Mouse (Mus musculus) common myeloid progenitor, adult 5-6 weeks (primary cell): ENCODE results near the gene Rpgrip1l. TPM values are rescaled to one million over a fixed set of nuclear protein-coding genes. Genes with fewer than 3 reads are reported as not detected.

ENCODE experiments used
- ATAC-seq: replicated peaks from 2 replicates; pipeline ENCODE4 v1.8.0; 2016; ENCODE audit warnings: low read depth, mild to moderate bottlenecking, moderate TSS enrichment, inconsistent platforms; ENCODE audit not compliant: poor library complexity, severe bottlenecking
- total RNA-seq: library from RNA; stranded (forward); fragments of 200-1000, 187-1606 nt; gene quantifications from 2 replicates; pipeline ENCODE4 v1.2.3, GENCODE M21; 2017

Rpgrip1l gene
- total RNA-seq, 1 experiment from 2014 or later, result 15.5 TPM

- ATAC-seq, result no peak
Observed at GRCm38 (mm10) chr8:91218271-91218670, 94.8 kb downstream of the Rpgrip1l start.

DNA sequence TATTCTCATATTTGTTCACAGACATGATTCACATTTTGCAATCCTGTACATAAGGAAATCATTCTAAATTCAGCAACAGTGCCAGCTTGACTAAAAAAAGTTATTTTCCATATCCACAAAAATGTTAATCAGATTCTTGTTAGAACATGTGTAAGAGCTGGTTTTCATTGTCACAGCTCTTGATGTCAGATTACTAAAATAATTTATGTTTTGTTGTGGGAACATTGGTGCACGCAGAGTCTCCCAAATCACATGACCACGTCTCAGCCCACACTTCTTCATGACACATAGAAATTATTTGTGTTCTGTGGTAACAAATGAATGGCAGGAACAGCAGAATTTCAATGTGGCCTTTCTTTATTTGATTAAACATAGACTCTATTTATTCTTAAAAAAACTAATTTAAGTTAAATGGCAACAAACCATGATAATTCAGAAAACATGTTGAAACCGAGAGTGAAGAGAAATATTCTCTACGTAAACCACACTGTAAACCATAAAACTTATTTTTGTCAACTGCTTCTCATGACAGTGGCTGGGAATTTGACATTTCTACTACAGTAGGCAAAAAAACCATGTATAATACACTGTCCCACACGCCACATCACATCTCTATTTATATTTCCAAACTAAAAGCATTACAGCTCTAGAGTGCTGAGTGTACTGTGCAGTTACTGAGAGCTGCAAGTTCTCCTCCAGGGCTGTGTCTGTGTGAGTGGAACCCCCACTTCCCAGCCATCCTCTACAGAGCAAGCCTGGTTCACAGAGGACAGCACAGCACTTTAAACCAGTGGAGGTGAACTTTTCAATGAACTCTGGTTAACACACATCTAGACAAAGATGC lies 95.8 kb downstream of the Rpgrip1l start:
- ATAC-seq, result no peak

DNA sequence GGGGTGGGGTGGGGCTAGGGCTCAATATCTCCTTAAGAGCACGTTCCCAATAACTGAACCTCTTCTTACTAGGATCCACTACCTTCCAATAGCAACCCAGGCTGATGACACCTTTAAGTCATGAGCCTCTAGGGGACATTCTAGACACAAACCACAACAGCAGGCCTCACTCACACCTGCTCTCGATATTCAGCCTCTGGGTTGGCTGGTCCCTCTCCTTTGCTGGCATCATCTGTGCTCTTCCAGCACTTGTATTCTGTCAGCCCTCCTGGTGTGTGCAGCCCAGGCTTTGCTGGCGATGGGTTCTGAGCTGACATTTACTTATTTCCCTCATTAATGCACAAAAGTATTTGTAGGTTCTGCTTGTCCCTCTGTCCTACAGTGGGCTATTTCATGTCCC lies 98.8 kb downstream of the Rpgrip1l start:
- ATAC-seq, result no peak

DNA sequence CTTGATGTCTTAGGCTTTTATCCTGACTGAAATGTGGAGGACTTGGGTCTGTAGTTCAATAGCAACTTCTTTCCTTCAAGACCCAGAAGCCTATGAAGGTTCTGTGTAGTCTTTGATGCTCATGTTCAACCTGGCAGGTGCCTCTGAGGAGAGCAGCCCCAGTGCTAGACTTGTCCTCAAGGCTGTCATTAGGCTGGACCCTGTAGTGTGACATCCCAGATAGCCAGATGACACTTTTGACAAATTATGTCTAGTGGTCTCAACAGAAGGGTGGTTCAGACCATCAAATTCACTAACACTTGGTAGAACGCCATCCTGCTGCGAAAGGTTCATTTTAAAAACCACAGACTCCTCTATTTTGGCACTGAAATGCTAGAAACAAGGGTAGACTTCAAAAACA lies 100.1 kb downstream of the Rpgrip1l start:
- ATAC-seq, result no peak

GRCm38 (mm10) chr8:91209658-91210057 lies 103.4 kb downstream of the Rpgrip1l start:
- no peak for ATAC-seq

DNA sequence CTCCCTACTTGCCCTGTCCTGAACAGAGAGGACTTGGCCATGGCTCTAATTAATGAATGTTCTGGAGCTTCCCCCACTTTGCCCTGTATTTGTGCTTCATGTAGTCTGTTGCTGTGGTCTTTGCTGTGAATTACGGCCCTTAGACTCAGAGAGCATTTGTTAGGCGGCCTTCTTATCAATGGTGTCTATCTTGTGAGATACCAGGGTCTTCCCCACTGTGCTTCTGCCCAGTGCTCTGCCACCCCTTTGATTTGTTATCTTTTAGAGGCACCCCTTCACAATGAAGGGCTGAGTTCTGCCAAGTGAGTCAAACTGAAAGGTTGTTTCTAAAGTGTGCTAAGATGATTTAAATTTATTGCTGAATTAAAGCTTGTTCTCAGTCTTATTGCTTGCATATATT lies 105.4 kb downstream of the Rpgrip1l start:
- no peak for ATAC-seq

- no peak for ATAC-seq
Observed at GRCm38 (mm10) chr8:91205897-91206296, 107.2 kb downstream of the Rpgrip1l start.

- ATAC-seq, result no peak
Observed at GRCm38 (mm10) chr8:91201184-91201583, 111.9 kb downstream of the Rpgrip1l start.

- ATAC-seq, result no peak
Observed at GRCm38 (mm10) chr8:91199876-91200275, 113.2 kb downstream of the Rpgrip1l start, which contains the start of gene Aktip. Gene Aktip, minus strand, starts transcription at chr8:91199976.

DNA sequence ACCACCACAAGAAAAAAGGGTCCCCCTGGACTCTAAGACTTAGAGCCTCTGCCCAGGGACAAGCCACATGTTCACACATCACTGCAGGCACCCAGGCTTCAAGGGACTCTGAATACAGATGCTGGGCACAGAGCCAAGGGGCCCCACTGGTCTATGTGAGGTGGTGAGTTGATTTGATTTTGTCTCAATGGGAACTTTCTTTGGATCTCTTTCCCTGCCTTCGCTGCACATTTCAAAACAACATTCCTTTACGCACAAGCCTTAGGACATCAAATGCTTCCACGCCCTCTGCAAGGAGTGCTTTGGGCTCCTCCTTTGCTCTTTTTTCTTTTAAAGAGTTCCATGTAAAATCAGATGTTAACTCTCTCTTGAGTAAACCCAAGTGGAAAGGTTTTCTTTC lies 115.0 kb downstream of the Rpgrip1l start:
- no peak for ATAC-seq

DNA sequence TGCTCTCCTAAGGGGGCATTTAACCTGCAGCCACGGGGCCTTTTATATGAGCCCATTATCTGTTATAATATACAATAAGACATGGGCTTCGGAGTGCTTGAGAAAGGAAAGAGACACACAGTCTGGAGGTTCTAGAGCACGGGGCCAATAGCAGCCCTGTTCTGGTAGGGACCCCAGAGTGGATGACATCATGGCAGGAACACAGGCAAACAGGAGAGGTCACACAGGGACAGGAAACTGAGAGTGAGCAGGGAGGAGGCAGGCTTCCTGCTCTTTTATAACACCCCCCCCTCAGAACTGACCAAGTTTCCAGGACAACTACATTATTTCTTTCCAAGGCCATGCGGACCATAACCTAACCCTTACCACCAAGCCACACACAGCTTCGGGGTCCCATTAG lies 115.8 kb downstream of the Rpgrip1l start:
- peak; percentile 40; the same call in 1 of the 2 replicates for ATAC-seq

DNA sequence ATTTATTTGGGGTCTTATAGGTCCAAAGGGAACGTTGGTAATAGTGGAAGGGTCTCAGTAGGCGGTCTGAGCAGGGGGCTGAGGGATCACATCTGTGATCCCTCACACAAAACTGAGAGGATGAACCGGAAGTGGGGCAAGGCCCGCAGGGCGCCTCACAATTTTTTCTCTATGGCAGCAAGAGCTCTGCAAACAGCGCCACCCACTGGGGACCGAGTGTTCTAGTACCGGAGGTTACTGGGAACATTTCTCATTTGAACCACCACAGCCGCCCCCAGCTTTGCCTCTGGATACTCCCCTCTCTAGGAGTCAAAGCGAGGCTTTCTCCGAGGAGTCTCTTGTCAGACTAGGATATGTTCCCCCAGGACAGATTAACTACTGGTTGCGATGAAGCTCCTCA lies 116.4 kb downstream of the Rpgrip1l start:
- no peak for ATAC-seq

DNA sequence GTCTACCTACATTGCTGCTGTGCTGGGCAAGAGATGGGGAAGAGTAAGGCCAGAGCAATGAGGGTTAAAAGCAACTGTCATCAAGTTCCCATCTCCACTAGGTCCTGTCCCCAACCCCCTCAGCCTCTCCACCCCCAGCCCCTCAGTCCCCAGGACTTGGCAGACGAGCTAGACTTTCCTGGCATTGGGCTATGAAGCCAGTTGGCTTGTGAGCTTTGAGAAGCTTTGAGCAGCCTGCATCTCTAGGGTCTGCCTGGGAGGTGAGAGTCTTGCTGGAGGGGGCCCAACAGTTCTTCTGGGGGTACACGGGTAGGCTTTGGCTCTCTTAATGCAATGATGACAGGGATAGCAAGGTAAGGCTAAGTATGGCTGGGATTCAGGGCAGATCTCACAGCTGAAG lies 119.0 kb downstream of the Rpgrip1l start:
- ATAC-seq, result no peak

GRCm38 (mm10) chr8:91192941-91193340 lies 120.1 kb downstream of the Rpgrip1l start:
- no peak for ATAC-seq

GRCm38 (mm10) chr8:91190816-91191340 lies 122.2 kb downstream of the Rpgrip1l start:
- ATAC-seq, result peak; percentile 100

GRCm38 (mm10) chr8:91188152-91188551 lies 124.9 kb downstream of the Rpgrip1l start:
- no peak for ATAC-seq

- no peak for ATAC-seq
Observed at GRCm38 (mm10) chr8:91186372-91186771, 126.7 kb downstream of the Rpgrip1l start.

DNA sequence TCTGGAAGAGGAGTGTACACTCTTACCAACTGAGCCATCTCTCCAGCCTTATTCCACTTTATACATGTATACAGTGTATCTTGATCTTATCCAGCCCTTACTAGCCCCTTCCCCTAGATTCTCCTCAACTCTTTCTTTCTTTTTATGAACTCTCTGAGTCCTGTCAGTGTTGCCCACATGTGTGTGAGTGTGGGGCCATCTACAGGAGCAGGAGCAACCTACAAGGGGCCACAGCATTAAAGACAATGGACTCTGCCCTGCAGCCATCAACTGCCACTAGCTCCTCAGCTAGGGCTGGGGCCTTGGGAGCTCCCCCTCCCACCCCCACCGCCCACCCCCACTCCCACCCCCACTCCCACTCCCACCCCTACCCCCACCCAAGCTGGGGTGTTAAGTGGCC lies 135.4 kb downstream of the Rpgrip1l start:
- no peak; the same call in 1 of the 2 replicates for ATAC-seq

DNA sequence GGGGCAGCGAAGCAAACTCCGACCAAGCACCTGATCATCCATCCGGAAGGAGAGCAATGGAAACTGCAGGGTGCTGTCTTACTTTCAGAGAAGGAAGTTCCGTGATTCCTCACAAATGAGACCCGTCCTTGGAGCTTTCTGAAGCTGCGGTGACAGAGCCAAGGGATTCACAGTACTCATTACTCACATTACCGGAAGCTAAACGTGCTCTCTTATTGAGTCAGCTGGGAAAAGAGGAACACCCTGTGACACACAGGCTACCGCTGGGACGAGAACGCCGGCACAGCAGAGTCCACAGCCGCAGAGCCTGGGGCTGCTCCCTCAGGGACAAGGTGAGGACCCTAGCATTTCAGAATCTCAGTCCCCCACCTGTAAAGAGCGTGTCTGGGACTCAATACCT lies 136.9 kb downstream of the Rpgrip1l start:
- peak; percentile 75 for ATAC-seq

DNA sequence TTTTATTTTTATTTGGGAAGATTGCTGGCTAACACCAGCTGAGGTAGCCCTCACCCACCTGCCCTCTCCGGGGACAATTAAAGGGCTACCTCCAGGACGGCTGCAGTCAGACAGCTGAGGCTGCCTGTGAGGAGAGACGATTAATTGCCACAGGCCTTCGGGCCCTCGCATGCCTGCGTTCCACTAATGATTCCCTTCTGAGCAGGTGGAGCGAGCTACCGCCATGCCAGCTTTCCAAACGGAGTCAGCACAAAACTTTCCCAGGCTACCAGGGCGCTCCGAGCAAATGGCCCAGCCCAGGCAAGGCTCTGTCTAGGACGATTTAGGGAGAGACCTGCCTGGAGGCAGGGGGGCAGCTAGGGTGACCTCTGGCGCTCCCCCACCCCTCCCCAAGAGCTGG lies 141.5 kb downstream of the Rpgrip1l start:
- ATAC-seq, result no peak

DNA sequence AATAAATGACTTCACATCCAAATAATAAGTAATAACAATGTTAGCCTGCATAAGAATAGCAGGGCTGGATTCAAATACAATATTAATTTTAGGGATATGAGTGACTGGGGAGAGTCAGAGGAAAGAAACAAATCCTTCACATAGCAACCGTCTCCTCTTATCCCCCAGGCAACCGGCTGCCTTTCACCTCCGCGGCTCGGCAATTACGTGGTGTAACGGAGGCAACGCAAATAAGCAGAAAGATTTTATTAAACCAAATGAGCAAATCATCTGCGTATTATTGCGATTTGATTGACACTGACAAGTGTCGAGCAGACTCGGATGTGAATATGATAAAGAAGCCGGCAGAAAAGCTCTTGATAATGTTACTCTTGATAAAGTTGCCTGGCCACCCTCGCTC lies 142.1 kb downstream of the Rpgrip1l start:
- no peak for ATAC-seq

GRCm38 (mm10) chr8:91170152-91170551 lies 142.9 kb downstream of the Rpgrip1l start:
- ATAC-seq, result no peak
